In the genomic region with DNA sequence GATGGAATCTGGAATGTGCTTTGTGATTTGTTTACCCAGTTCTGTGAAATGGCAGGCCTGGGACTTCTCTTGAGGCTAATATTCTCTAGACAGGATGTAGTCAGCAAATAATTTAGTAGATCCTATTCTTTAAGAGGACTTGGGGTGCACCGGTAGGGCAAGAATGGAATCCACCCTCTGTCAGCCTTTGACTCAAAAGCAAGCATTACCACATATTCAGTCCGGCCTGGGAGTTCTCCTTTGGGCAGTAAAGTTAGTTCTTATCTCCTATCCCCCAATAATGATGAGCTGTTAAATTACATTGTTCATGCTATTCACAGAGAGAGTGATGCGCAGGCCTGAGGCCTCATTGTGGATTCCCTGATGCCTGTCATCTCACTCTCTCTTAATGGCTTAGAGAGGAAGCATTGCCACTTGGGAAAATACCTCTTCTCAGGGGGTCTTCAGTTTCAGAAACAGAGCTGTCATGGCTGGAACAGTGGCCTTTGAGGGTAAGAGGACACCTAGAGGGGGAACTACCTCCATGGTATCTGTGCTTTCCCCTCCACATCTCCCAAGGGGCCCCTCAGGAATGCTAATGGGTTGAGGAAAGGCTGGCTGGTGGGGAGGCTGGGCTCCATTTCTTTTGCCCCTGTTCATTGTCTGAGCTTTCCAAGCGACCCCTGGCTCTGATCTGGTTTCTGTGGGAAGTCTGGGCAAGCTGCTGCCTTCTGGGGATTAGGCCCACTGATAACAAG, we compare ENCODE assay signal across 23 mouse cellular contexts.
DNase-seq lines count a peak whose midpoint lies in the region; ATAC-seq lines count a peak whose summit lies in the region.
"Had no signal": no experiment of that assay in that cellular context is flagged by ENCODE, and none has a peak within 500 bp of the region (broad histone marks: within the 10 kb centered on the region; RNA-seq: fewer than 3 reads in every experiment).

No protein-coding gene starts in this region.

- peak overlapping the region; percentile 52 for H3K27ac ChIP-seq in hindbrain, embryonic 12.5 days
- H3K27ac ChIP-seq in hindbrain, embryonic 14.5 days: no peak overlapping the region
- peak overlapping the region; percentile 69 for H3K27ac ChIP-seq in midbrain, embryonic 10.5 days (replicated peaks)
- no peak overlapping the region for H3K27ac ChIP-seq in midbrain, embryonic 15.5 days
- no peak overlapping the region for H3K27ac ChIP-seq in embryonic facial prominence, embryonic 11.5 days (replicated peaks; ENCODE audit: low read depth, low read length)
- H3K27ac ChIP-seq: heart, embryonic 15.5 days; kidney, postnatal 0 days; left cerebral cortex, adult 2 months; liver, embryonic 13.5 days; macrophage had no signal

- peak; percentile 24; the same call in 1 of the 2 replicates for ATAC-seq in hindbrain, embryonic 12.5 days (ENCODE audit: low FRiP score)
- no peak for ATAC-seq in hindbrain, embryonic 14.5 days (ENCODE audit: low FRiP score)
- ATAC-seq in midbrain, embryonic 15.5 days (replicated peaks): no peak
- ATAC-seq in embryonic facial prominence, embryonic 11.5 days (replicated peaks; ENCODE audit: insufficient number of reproducible peaks, low FRiP score, low TSS enrichment, low read depth): peak; percentile 46
- ATAC-seq in granulocyte monocyte progenitor cell, adult 5-6 weeks (replicated peaks; ENCODE audit: poor library complexity, severe bottlenecking): no peak
- ATAC-seq: forebrain, embryonic 16.5 days; inflammation-experienced regulatory T-cells, adult 6 months had no signal

- H3K9ac ChIP-seq in hindbrain, embryonic 12.5 days: no peak overlapping the region
- H3K9ac ChIP-seq in hindbrain, embryonic 14.5 days: no peak overlapping the region
- no peak overlapping the region for H3K9ac ChIP-seq in midbrain, embryonic 15.5 days
- no peak overlapping the region for H3K9ac ChIP-seq in embryonic facial prominence, embryonic 11.5 days (replicated peaks; ENCODE audit: low read length)
- H3K9ac ChIP-seq: heart, embryonic 15.5 days; liver, embryonic 13.5 days had no signal

- H3K4me3 ChIP-seq in hindbrain, embryonic 12.5 days: no peak overlapping the region
- no peak overlapping the region for H3K4me3 ChIP-seq in hindbrain, embryonic 14.5 days (replicated peaks; ENCODE audit: low read length)
- no peak overlapping the region for H3K4me3 ChIP-seq in midbrain, embryonic 10.5 days
- H3K4me3 ChIP-seq in midbrain, embryonic 15.5 days: no peak overlapping the region
- no peak overlapping the region for H3K4me3 ChIP-seq in embryonic facial prominence, embryonic 11.5 days (ENCODE audit: low read depth, low read length)
- H3K4me3 ChIP-seq: heart, embryonic 15.5 days; left cerebral cortex, adult 2 months; liver, embryonic 13.5 days had no signal

- H3K4me1 ChIP-seq in hindbrain, embryonic 12.5 days: peaks cover 69% of the 10 kb centered on the region
- H3K4me1 ChIP-seq in hindbrain, embryonic 14.5 days (replicated peaks; ENCODE audit: control insufficient read depth, insufficient read depth, low read length): peaks cover 32% of the 10 kb centered on the region
- H3K4me1 ChIP-seq in midbrain, embryonic 10.5 days: peaks cover 75% of the 10 kb centered on the region
- peaks cover 24% of the 10 kb centered on the region for H3K4me1 ChIP-seq in midbrain, embryonic 15.5 days
- H3K4me1 ChIP-seq in embryonic facial prominence, embryonic 11.5 days (ENCODE audit: control insufficient read depth, insufficient read depth, low read length): no peaks in the 10 kb centered on the region
- H3K4me1 ChIP-seq: liver, embryonic 13.5 days had no signal

- no peak for DNase-seq in hindbrain, embryonic 14.5 days (ENCODE audit: low spot score)
- no peak for DNase-seq in midbrain, embryonic 10.5 days (ENCODE audit: low spot score)
- peak; percentile 35 for DNase-seq in embryo, embryonic 11 days
- DNase-seq in embryonic facial prominence, embryonic 11.5 days (ENCODE audit: low spot score): peak; percentile 37
- DNase-seq: adrenal gland, adult 8-10 months; cerebellum, adult 11-12 months; cerebellum, postnatal 10 days; gastrocnemius, postnatal 10 days; heart, adult 11 months; heart, postnatal 36 days; kidney, adult 18-20 months; liver, embryonic 13.5 days; thymus, adult 2 months; thymus, postnatal 4 days had no signal

- no peaks in the 10 kb centered on the region for H3K27me3 ChIP-seq in hindbrain, embryonic 12.5 days
- H3K27me3 ChIP-seq in hindbrain, embryonic 14.5 days (ENCODE audit: control insufficient read depth, insufficient read depth, low read length): no peaks in the 10 kb centered on the region
- peaks cover 6% of the 10 kb centered on the region for H3K27me3 ChIP-seq in midbrain, embryonic 10.5 days (ENCODE audit: low read depth, poor library complexity, severe bottlenecking)
- H3K27me3 ChIP-seq in midbrain, embryonic 15.5 days (replicated peaks): no peaks in the 10 kb centered on the region
- no peaks in the 10 kb centered on the region for H3K27me3 ChIP-seq in embryonic facial prominence, embryonic 11.5 days (ENCODE audit: control insufficient read depth, insufficient read depth, low read length)
- H3K27me3 ChIP-seq: heart, embryonic 15.5 days; liver, embryonic 13.5 days had no signal

- no peaks in the 10 kb centered on the region for H3K9me3 ChIP-seq in hindbrain, embryonic 12.5 days (replicated peaks)
- H3K9me3 ChIP-seq in hindbrain, embryonic 14.5 days (ENCODE audit: control insufficient read depth, low read length): no peaks in the 10 kb centered on the region
- H3K9me3 ChIP-seq in midbrain, embryonic 10.5 days (replicated peaks): no peaks in the 10 kb centered on the region
- no peaks in the 10 kb centered on the region for H3K9me3 ChIP-seq in midbrain, embryonic 15.5 days
- no peaks in the 10 kb centered on the region for H3K9me3 ChIP-seq in embryonic facial prominence, embryonic 11.5 days (replicated peaks; ENCODE audit: control insufficient read depth, low read length)
- H3K9me3 ChIP-seq: heart, embryonic 15.5 days; liver, embryonic 13.5 days had no signal

- H3K4me2 ChIP-seq in hindbrain, embryonic 12.5 days (replicated peaks): no peak overlapping the region
- no peak overlapping the region for H3K4me2 ChIP-seq in hindbrain, embryonic 14.5 days (replicated peaks)
- no peak overlapping the region for H3K4me2 ChIP-seq in midbrain, embryonic 15.5 days
- no peak overlapping the region for H3K4me2 ChIP-seq in embryonic facial prominence, embryonic 11.5 days (ENCODE audit: low read depth, low read length)
- H3K4me2 ChIP-seq: heart, embryonic 15.5 days; liver, embryonic 13.5 days had no signal

- 35% methylated on average over 4 of the region's 4 CpGs for WGBS in hindbrain, embryonic 12.5 days
- WGBS in hindbrain, embryonic 14.5 days: 24% methylated on average over 4 of the region's 4 CpGs
- WGBS in midbrain, embryonic 10.5 days: 59% methylated on average over 4 of the region's 4 CpGs
- WGBS in midbrain, embryonic 15.5 days: 44% methylated on average over 4 of the region's 4 CpGs
- WGBS in embryonic facial prominence, embryonic 11.5 days: 48% methylated on average over 4 of the region's 4 CpGs

- no peaks in the 10 kb centered on the region for H3K36me3 ChIP-seq in hindbrain, embryonic 12.5 days
- no peaks in the 10 kb centered on the region for H3K36me3 ChIP-seq in hindbrain, embryonic 14.5 days (replicated peaks; ENCODE audit: control insufficient read depth, insufficient read depth)
- H3K36me3 ChIP-seq in midbrain, embryonic 10.5 days: no peaks in the 10 kb centered on the region
- no peaks in the 10 kb centered on the region for H3K36me3 ChIP-seq in midbrain, embryonic 15.5 days (replicated peaks)
- H3K36me3 ChIP-seq in embryonic facial prominence, embryonic 11.5 days (replicated peaks; ENCODE audit: control insufficient read depth, insufficient read depth, low read depth, low read length): no peaks in the 10 kb centered on the region
- H3K36me3 ChIP-seq: heart, embryonic 15.5 days; liver, embryonic 13.5 days had no signal

Comparison
In these comparisons a context has a peak if more than half of its experiments do, and no peak if none do; other contexts are left out.
1. ATAC-seq: peak in hindbrain, embryonic 12.5 days (single experiment) and embryonic facial prominence, embryonic 11.5 days (single experiment); none in hindbrain, embryonic 14.5 days (single experiment), midbrain, embryonic 15.5 days (single experiment) and granulocyte monocyte progenitor cell, adult 5-6 weeks (single experiment).
2. H3K27ac ChIP-seq: peak in hindbrain, embryonic 12.5 days (single experiment) and midbrain, embryonic 10.5 days (single experiment); none in hindbrain, embryonic 14.5 days (single experiment), midbrain, embryonic 15.5 days (single experiment) and embryonic facial prominence, embryonic 11.5 days (single experiment).
3. DNase-seq: peak in embryo, embryonic 11 days (single experiment) and embryonic facial prominence, embryonic 11.5 days (single experiment); none in hindbrain, embryonic 14.5 days (single experiment) and midbrain, embryonic 10.5 days (single experiment).